Mouse (Mus musculus) spleen, adult 2 months (tissue): Measurements from ENCODE around the gene Rpl23a. TPM values are rescaled to one million over a fixed set of nuclear protein-coding genes. Genes with fewer than 3 reads are reported as not detected.
"Not testable (repeated sequence)": the region's sequence is repeated elsewhere in the genome, so short reads cannot be mapped to it uniquely, and the experiment has no call there.

Experiments
- DNase-seq, 2 experiments: peaks; one replicate each; pipeline versions ENCODE4 v3.0.0 to v3.0.0-alpha.2; 2012 to 2021; ENCODE audit warnings: low spot score in 2 of 2, low read depth in 1 of 2
- H3K27ac ChIP-seq: fragments of 200-500 bp; 2 replicates; pipeline ENCODE4 v1.5.1; 2012; ENCODE audit warnings: low read length, inconsistent platforms; ENCODE audit not compliant: insufficient read depth
- H3K27me3 ChIP-seq: fragments of 200-500 bp; 2 replicates; pipeline ENCODE4 v1.6.1; 2012; ENCODE audit warnings: mild to moderate bottlenecking, moderate library complexity, low read length, inconsistent platforms; ENCODE audit not compliant: control insufficient read depth, insufficient read depth
- H3K36me3 ChIP-seq: fragments of 200-500 bp; 2 replicates; pipeline ENCODE4 v1.6.1; 2012; ENCODE audit warnings: mild to moderate bottlenecking, low read length, inconsistent platforms; ENCODE audit not compliant: control insufficient read depth, insufficient read depth
- H3K4me1 ChIP-seq: fragments of 200-500 bp; 2 replicates; pipeline ENCODE4 v1.6.1; 2011; ENCODE audit warnings: inconsistent platforms; ENCODE audit not compliant: control insufficient read depth, insufficient read depth, insufficient read length
- H3K4me3 ChIP-seq: fragments of 200-500 bp; 2 replicates; pipeline ENCODE4 v1.5.1; 2011; ENCODE audit warnings: mild to moderate bottlenecking, inconsistent platforms; ENCODE audit not compliant: insufficient read depth, insufficient read length; ENCODE audit errors: extremely low read depth
- CTCF ChIP-seq: fragments of 200-500 bp; IDR thresholded peaks from 2 replicates; pipeline ENCODE4 v1.5.1; 2011; ENCODE audit warnings: mild to moderate bottlenecking, inconsistent platforms; ENCODE audit not compliant: insufficient read depth, insufficient read length, insufficient replicate concordance; ENCODE audit errors: extremely low read depth
- POLR2A ChIP-seq: fragments of 200-500 bp; IDR thresholded peaks from 2 replicates; pipeline ENCODE4 v1.6.1; 2011; ENCODE audit warnings: low read depth, low read length, inconsistent platforms
- WGBS: fragments of 180-500 bp; shearing (Covaris S2); methylation state at CpG from one replicate; pipeline ENCODE4 v1.1.7; 2018; 5-methylcytosine and 5-hydroxymethylcytosine counted together
- polyA plus RNA-seq: library from polyadenylated mRNA; depleted of rRNA; stranded (reverse); fragments of >200 nt; gene quantifications from 2 replicates; pipeline ENCODE4 v1.2.3, GENCODE M21; 2012

Rpl23a gene
- polyA plus RNA-seq, 1 experiment = 169 TPM

- Histone ChIP-seq H3K4me1 (peaks cover 4% of the 10 kb centered on the region; the same call in 1 of the 2 replicates), H3K4me3 (peak overlapping the region; percentile 55), H3K27me3 (no peaks in the 10 kb centered on the region), H3K27ac (peak overlapping the region; percentile 28; the same call in 1 of the 2 replicates), H3K36me3 (no peaks in the 10 kb centered on the region)
- WGBS = 76% methylated on average over 23 of the region's 23 CpGs
- DNase-seq = no peak
- TF ChIP-seq CTCF = no peak
- TF ChIP-seq POLR2A = no peak
Observed at GRCm38 (mm10) chr11:78195101-78195863, 11.9 kb upstream of the Rpl23a start.

- Histone ChIP-seq H3K4me3 (peak overlapping the region; percentile 55), H3K27me3 (0 out of 2 replicates have a peak, but pooled peaks cover 2% of the 10 kb centered on the region), H3K36me3 (no peaks in the 10 kb centered on the region), H3K4me1 (peaks cover 4% of the 10 kb centered on the region; the same call in 1 of the 2 replicates), H3K27ac (peak overlapping the region; percentile 28; the same call in 1 of the 2 replicates)
- 3% methylated on average over 29 of the region's 30 CpGs for WGBS
- peak in 1 of 2 experiments; percentile 66 for DNase-seq
- no peak for TF ChIP-seq CTCF
Observed at GRCm38 (mm10) chr11:78194411-78195100, 11.2 kb upstream of the Rpl23a start.

GRCm38 (mm10) chr11:78193113-78193512, 9.7 kb upstream of the Rpl23a start, which contains the start of gene Proca1:
Gene Proca1 (plus strand): TSS chr11:78193392.
- Histone ChIP-seq H3K4me1 (peaks cover 12% of the 10 kb centered on the region), H3K27me3 (peaks cover 17% of the 10 kb centered on the region), H3K36me3 (no peaks in the 10 kb centered on the region), H3K4me3 (no peak within 1 kb of the TSS), H3K27ac (no peak within 1 kb of the TSS)
- no peak for DNase-seq
- 64% methylated on average over 1 of the region's 1 CpGs for WGBS
- TF ChIP-seq POLR2A = no peak
- TF ChIP-seq CTCF = no peak

- Histone ChIP-seq H3K27ac (no peak overlapping the region), H3K4me3 (no peak overlapping the region), H3K36me3 (no peaks in the 10 kb centered on the region), H3K4me1 (peaks cover 12% of the 10 kb centered on the region), H3K27me3 (peaks cover 20% of the 10 kb centered on the region)
- no peak for DNase-seq
- no peak for TF ChIP-seq POLR2A
- TF ChIP-seq CTCF = no peak
- 79% methylated on average over 6 of the region's 6 CpGs for WGBS
Observed at GRCm38 (mm10) chr11:78190041-78190440, 6.7 kb upstream of the Rpl23a start.

- 5% methylated on average over 42 of the region's 42 CpGs for WGBS
- H3K4me3 ChIP-seq = peak overlapping the region; percentile 48; the same call in 1 of the 2 replicates
- H3K27me3 ChIP-seq = peaks cover 20% of the 10 kb centered on the region
- no peaks in the 10 kb centered on the region for H3K36me3 ChIP-seq
- no peak overlapping the region for H3K27ac ChIP-seq
- H3K4me1 ChIP-seq = peaks cover 10% of the 10 kb centered on the region
- TF ChIP-seq POLR2A (no peak), CTCF (no peak)
- no peak for DNase-seq
Observed at GRCm38 (mm10) chr11:78189234-78190040, 6.1 kb upstream of the Rpl23a start.

GRCm38 (mm10) chr11:78188331-78189233, 5.2 kb upstream of the Rpl23a start, which contains the start of gene Rab34:
Gene Rab34 (plus strand): TSS chr11:78188430.
- peaks cover 20% of the 10 kb centered on the region for H3K27me3 ChIP-seq
- H3K27ac ChIP-seq = peak within 1 kb of the TSS; percentile 9; the same call in 1 of the 2 replicates
- TF ChIP-seq POLR2A = no peak
- TF ChIP-seq CTCF = no peak
- H3K36me3 ChIP-seq = no peaks in the 10 kb centered on the region
- no peak for DNase-seq
- peak within 1 kb of the TSS; percentile 48 for H3K4me3 ChIP-seq
- H3K4me1 ChIP-seq = peaks cover 10% of the 10 kb centered on the region
- 1% methylated on average over 80 of the region's 80 CpGs for WGBS

GRCm38 (mm10) chr11:78184702-78185101, 1.3 kb upstream of the Rpl23a start:
- DNase-seq, H3K4me3 ChIP-seq, H3K4me1 ChIP-seq, H3K27ac ChIP-seq: not testable (repeated sequence)
- WGBS = 90% methylated on average over 6 of the region's 6 CpGs
- Histone ChIP-seq H3K27me3 (peaks cover 18% of the 10 kb centered on the region), H3K36me3 (peaks cover 16% of the 10 kb centered on the region)
